Mouse (Mus musculus) embryonic fibroblast, embryonic 13.5 days (primary cell): ENCODE results near the gene Gm45233.

ENCODE experiments used
- CTCF ChIP-seq: IDR thresholded peaks from 2 replicates; pipeline ENCODE4 v1.5.1; 2011; ENCODE audit warnings: mild to moderate bottlenecking, control low read depth, low read length, moderate library complexity, borderline replicate concordance; ENCODE audit not compliant: insufficient read depth
- POLR2A ChIP-seq: IDR thresholded peaks from 2 replicates; pipeline ENCODE4 v1.6.1; 2011; ENCODE audit warnings: low read depth, mild to moderate bottlenecking, control low read depth, low read length, moderate library complexity

DNA sequence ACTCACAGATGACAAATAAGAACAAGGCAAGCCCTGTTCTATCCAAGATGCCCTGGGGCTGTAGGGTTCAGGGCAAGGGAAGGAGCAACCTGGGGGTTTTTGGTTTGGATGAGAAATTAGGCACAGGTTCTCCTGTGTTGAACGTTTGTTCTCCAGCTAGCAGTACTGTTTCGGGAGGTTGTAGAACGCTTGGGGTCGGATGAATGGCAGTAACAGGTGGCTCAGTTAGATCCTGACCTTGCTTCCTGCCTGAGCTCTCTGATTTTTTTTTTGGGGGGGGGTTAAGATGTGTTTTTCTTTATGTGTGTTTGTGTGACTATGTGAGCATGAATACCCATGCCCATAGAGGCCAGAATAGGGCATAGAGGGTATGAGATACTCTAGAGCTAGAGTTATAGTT is 68.6 kb downstream of the Gm45233 start:
- TF ChIP-seq CTCF (no peak), POLR2A (no peak)
